Mouse (Mus musculus) brain, adult 2 months (tissue): ENCODE measurements at regions not wholly inside any gene's neighbourhood (a gene's known extent, or its start where the extent isn't known, plus 50 kb on each side); places are given as distances from the start of the nearest gene placed in this dataset.

ENCODE experiments used
- DNase-seq: peaks from one replicate; pipeline ENCODE4 v3.0.0; 2011; ENCODE audit warnings: low read depth, low spot score

DNA sequence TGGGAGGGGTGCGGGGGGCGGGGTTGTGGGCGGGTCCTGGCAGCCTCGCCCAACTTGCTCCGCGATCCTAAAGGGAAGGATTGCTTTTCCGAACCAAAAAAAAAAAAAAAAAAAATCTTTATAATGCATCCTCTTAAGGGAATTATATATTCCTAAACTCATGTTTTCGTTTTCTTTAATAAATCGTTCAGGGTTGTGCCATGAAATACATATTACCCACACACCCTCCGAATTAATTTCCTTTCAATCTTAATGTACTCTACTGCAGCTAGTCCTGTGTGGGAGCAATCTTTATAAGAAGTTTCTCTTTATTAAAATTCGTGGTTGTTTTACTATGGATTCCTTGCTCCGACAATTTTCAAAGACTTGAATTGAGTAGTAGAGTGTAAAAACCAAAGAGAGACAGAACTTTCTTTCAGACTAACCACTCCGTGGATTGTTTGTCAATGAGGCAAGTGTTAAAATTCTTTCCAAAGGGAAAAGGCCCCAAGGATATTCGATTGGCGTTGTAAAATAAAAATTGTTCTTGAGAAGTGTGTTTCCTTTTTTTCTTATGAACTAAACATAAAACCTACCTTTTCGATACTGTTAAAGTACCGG lies 253.6 kb upstream of the Nfe2l3 start:
- DNase-seq = no peak

DNA sequence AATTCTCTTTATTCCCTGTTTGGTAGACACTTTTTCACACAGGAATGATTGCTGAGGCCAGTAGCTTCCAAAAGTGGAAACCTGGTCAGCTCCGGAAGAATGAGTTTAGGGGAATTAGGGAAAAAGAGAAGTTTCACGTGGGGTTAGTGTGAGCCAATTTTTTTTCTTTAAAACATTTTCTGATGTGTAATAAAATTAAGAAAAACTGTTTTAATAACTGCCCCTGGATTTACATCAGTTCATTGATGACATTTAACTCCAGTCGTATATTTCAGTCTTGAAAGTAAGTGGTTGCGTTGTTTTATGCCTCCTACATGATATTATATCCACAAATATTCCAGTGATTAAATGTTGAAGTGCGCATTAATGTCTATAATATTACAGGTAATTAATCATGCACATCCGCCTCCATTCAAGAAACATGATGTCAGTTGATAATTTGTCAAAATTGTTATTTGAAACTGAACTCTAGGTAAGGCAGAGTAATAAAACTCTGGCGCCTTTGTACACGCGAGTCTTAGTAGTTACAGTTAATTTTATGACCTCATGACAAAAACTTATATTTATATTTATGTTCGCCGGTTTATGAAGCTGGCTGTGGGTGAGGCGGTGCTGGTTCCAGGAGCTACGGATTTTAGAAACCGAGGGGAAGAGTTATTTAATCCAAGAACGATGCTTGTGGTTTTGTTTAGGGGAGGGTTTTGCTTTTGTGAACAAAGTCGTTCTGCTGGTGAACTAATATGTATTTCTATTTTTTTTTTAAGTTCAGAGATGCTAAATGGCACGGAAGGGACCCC lies 252.5 kb upstream of the Nfe2l3 start:
- DNase-seq = no peak

DNA sequence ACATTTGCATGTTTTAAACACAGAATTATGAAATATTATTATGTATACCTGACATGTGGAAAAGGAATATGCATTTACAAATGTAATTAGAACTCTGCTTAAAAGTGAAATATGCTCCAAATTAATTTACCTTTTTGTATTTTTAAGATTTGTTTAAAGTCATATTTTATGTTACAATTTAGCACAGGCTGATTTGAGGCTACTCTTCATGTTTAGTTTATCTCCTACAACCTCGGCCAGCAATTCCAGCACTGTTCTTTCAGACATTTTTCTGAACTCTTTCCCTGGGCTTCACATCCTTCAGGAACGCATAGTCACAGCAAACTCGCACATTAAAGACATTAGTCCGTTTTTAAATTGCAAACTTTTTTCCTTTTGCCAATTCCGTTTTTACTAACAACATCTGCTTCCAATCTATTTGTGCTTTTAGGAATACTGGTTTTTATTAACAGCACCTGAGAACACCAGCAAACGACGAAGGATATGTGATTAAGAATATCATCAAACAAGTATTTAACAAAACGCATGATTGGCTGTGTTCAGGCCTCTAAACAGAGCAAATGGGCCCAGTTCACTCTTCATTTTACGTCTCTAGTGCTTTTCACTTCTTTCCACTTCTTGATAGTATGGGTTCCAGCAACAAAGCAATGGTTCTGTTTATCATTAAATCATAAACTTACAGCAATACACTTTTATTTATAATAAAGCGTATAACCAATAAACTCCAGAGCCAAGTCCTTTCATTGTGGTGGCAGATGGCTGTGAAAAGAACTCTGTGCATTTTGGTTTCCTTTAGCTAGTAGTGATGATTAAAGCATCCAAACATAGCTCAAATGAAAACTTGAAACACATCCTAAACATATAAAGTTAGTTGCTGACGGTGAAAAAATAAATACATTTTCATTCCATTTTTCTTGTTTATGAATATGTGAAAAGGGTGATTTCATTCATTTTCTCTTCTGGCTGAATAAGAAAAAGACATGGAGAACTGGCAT lies 251.3 kb upstream of the Nfe2l3 start:
- no peak for DNase-seq

DNA sequence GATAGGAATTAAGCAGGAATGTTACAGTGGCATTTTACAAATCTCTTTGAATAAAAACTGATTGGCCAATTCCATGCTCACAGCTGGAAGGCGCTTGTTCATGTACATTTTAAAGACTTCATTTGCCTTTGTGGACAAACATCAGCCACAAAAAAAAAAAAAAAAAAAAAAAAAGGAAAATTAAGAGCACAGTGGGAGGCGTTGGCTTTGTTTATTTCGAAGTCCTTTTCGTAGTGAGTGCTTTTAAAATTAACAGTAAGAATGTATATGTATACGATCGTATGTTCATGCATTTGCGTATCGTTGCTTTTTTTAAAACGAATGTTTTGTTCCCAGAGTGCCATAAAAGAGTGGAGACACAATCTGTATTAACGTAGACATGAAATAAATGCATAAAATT lies 250.6 kb upstream of the Nfe2l3 start:
- DNase-seq = no peak

DNA sequence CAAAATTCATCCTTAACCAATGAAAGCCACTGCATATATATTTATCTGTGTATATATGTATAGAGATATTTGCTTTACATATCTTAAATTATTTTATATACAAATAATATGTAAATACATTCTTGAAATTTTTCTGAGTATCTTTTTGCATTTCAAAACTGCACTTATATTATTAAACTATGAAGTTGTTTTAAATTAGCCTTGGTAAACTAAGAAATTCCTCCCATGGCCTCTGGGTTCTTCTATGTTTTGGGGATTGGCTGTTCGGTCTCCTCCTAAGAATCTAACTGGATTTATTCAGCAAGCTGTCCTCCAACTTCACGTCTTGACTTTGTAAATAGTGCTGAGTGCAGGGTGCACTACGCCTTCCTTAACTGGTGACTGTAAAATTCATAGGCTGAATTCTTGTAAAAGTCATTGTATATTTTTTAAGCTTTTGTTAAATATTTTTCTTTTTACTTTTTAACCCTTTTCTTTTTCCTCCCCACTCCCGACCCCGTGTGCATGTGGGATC lies 249.6 kb upstream of the Nfe2l3 start:
- no peak for DNase-seq

DNA sequence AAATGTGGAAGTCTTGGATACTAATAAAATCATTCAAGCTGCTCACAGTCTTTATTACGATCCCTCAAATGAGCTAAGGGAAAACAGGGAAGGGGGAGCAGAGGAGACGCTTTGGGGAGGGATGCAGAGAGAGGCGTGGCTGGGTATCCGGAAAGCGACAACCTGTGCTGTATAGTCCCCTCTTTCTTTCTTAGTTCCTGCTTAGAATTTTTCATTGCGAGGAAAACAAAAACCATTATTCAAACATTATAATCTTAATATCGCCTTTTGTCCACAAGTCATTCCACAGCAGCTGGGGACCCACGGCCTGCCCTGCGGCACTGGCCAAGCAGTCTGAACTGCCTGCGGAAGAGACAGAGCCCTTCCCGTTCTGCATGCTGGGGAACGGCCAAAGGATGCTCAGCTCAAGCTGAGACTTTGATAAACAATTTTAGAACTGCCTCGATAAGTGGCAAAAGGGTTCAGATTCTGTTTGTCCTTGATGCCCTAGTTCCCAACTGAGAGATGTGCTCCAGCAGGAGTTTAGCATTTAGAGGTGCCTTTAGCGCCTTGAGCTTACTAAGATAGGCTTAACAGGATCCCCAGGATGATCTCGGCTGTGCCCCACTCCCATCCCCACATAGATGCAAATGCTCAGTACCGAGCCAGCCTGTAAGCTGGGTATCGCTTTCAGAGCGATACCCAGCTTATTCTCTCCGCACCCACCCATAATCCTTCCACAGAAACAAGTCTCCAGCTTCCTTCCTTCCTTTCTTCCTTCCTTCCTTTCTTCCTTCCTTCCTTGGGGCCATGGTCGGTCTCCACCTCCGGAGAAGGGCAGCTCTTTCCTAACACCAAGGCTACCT lies 248.7 kb upstream of the Nfe2l3 start:
- no peak for DNase-seq

DNA sequence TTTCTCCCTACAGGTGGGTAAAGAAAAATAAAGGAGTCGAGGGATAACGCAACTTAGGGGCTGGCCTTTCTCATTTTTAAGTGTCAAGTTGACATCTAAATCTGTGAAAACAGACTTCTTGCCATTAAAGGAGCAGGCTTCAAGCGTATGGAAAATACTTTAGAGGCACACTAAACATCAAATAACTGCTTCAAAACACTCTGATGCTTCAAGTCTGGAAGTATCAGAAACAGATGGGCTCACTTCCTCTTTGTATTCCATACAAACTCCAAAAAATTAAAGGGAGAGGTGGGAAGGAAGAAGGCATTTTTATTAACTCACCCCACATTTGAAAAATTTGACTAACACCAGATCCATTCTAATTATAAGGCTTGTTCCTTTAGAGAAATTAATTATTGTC lies 248.0 kb upstream of the Nfe2l3 start:
- DNase-seq = no peak

DNA sequence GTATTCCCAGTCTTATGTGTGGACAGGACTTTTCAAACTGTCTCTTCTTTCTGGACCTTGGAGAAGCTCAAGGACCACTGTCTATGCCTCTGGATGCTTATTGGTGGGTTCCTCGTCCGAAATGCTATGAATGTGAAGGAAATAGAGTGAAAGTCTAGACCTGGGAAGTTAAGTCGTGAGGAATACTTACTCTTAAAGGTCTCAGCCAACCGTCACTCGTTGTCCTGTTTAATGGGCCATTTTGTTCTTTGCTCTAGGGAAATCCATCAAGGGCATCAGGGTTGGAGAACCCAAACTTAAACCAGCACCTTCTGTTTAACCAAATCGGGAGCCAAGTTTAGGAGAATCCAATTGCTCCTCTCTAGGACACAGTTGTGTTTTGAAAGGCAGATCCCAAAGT lies 247.3 kb upstream of the Nfe2l3 start:
- DNase-seq = no peak

DNA sequence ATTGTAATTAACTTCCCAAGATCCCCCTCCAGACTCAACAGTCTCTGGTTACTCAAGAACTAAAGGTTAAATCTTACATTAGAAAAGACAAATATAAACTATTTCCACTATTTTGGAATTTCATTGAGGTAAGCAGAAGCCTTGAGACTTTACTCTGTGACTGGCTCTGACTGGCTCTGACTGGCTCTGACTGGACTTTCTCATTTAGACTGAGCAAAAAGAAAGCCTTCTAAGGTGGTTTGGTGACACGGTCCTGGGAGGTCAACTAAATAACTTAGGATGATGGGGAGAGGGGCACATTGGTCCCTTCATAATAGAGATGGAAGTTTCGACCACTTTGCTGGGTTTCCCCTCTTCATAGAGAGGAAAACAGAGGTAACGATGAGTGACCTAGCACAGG lies 243.3 kb upstream of the Nfe2l3 start:
- DNase-seq = no peak

DNA sequence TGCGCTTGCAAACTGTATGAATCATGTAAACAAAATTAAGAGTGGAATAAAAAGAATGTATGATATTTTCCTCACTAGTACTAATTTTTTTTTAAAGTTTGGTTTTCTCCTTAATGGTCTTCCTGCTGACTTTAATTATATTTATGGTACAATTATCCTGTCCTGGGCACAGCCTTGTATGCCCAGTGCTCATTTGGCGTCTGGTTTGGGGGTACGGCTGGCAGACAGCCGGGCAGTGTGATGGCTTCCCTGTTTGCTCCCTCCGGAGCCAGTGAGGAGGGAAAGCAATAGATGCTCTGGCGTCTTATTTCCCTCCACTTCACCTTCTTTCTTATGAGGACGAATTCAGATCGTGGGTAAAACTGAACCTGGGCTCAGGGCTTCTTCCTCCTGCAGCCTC lies 239.6 kb upstream of the Nfe2l3 start:
- DNase-seq = no peak

DNA sequence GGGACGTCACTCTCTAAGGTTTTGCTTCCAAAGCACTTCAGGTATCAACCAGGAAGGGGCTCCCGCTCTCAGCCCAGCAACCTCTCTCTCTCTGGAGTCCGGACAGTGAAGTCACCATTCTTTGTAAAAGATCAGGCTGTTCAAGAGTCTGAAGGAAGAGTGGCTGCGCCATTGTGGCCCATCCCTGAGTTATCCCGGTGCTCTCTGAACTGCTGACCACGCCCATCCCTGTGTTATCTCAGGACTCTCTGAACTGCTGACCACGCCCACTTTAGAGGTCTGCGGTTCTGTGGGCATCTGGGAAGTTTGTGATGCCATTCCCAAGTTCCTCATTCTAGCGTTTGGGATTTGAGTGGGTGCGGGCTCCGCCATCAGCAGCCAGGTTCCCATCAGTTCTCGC lies 239.1 kb upstream of the Nfe2l3 start:
- no peak for DNase-seq

DNA sequence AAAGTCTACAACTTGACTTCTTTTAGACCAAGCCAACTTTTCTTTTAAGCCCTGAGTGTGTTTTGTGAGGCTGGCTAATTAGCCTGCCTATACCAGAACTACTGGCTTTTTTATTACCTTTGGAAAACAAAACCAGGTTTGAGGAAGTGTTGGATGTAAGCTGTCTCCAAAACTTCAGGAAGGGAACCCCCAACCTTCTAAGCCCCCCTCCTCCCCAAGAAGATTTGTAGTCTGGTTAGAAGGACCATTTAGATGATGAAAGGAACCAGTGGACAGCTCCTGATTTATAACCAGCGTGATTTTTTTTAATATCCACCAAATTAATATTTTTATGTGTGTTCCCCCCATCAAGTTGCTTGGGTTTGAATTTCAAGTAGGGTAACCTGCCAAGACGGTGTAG lies 236.1 kb upstream of the Nfe2l3 start:
- no peak for DNase-seq

DNA sequence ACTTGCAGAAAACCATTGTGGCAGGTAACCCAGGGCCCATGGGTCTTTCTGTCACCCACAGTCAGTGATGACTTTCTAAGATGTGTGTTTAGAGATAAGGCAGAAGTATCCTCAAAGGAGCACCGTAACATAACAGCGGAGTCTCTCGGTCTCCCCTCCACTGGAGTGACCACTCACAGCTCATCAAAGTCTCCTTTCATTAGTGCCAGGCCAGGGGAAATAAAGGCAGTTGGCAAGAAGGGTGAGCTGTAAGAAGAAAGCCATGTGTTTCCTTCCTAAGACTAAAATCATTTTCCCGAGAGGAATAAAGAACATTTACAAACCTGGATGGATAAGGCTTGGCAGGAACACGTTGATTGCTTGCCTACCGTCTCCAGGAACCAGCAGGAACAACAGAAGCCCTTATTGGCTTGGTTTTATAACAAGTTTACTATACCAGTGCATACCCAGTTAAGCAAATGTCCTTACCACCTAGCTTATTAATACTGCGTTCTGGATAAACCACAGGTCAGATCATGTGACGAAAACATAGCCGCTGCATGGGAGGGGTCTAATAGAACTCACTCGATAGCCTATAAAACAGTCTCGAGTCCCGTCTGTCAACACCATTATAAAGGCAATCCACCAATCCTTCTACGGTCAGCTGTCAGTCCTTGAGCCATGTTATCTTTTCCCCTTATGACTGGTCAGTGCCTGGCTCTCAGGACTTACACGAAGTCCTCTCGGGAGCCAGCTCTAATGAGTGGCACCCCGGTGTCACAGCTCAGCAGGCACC lies 235.3 kb upstream of the Nfe2l3 start:
- DNase-seq = no peak

DNA sequence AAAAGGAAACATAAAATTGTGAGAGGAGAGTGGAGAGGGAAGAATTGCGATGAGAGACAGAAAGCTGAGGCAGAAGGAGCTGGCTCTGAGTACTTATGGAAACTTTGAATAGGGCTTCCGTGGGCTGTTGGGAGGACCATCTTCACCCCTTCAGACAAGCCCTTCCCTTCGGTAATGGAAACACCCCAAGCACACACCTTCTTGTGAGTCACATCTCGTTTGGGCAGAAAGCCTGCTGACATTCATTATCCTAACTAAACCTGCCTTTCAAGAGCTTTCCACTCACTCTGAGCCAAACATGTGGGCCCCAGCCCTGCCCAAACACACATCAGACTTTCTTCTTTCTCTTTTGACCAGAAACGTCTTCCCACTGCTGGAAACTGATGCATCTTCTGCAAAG lies 232.3 kb upstream of the Nfe2l3 start:
- DNase-seq = no peak

DNA sequence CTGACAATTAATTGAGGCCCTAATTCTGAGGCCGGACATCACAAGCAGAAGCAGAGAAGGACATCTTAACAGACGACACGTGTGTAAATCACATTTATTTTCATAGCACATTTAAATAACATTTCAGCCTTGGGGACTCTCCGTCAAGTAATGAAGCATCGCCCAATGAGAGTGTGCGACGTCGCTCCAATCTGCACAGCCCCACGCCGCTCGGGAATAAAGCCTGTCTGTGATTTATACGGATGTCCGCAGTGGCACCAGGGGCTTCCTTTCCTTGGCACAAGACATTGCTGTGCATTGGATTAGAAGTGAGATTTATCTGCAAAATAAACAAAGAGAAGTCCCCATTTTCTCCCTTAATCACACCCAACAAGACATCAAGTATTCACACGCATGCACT lies 231.6 kb upstream of the Nfe2l3 start:
- DNase-seq = no peak

DNA sequence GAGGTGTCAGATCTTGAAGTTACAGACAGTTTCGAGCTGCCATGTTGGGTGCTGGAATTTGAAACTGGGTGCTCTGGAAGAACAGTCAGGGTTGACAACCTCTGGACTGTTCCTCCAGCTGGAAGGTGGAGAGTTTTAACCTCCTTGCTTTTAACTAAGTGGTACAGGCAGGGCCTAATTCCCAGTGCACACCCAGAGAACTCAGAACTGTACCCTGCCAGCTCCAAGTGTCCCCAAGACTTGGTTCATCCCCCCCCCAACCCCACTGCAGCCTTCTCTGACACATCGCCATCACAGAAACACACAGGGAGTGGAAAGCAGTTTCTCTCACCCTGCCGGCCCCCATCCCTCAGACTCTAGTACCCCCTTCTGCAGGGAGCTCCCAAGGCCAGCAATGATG lies 228.2 kb upstream of the Nfe2l3 start:
- no peak for DNase-seq

DNA sequence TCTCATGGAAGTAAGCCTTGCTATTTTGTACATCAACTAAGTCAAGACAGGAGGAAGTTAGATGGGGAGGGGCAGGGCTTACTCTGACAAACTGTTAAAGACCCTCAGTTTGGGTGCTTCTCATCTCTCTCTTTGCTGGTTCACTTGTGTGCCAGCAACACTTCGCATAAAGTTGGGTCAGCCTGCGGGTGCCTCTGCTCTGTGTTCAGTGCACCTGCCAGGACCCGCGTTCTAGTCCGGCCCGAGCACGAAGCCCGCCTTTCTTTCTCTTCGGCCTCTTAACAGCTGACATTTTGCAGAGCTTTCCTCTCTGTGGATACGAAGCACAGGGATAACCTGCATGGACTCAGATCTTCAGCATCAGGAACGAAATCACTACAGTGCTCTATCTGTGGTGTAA lies 227.1 kb upstream of the Nfe2l3 start:
- no peak for DNase-seq

DNA sequence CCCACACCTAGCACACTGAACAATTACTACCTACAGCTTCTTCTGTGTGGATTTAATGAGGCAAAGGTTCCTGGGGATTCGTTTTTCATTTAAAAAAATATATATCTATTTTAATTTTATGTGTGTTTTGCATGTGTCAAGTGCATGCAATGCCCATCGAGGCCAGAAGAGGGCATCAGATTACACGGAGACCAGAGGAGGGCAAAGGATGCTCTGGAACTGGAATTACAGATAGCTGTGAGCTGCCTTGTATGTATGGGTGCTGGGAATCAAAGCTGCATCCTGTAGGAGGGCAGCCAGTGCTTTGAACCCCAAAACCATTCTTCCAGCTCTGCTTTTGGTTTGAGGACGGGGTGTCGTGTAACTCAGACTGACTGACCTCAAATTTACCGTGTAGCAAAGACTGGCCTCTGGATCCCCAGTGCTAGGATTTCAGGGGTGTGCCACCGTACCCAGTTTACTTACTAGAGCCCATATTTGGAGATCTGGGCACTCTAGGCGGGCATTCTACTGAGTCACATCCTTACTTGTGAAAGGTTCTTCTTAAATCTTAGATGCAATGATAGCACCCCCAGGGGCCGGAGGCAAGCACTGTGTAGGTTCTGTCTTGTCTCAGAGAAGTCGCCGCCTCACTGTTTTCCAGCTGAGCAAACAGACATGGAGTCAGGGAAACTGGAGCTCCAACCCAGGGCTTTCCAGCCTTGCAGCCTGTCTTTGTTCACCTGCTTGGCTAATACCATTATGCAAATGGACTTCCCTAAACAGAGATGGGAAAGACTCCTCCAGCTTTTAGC lies 225.6 kb upstream of the Nfe2l3 start:
- peak; percentile 76 for DNase-seq

DNA sequence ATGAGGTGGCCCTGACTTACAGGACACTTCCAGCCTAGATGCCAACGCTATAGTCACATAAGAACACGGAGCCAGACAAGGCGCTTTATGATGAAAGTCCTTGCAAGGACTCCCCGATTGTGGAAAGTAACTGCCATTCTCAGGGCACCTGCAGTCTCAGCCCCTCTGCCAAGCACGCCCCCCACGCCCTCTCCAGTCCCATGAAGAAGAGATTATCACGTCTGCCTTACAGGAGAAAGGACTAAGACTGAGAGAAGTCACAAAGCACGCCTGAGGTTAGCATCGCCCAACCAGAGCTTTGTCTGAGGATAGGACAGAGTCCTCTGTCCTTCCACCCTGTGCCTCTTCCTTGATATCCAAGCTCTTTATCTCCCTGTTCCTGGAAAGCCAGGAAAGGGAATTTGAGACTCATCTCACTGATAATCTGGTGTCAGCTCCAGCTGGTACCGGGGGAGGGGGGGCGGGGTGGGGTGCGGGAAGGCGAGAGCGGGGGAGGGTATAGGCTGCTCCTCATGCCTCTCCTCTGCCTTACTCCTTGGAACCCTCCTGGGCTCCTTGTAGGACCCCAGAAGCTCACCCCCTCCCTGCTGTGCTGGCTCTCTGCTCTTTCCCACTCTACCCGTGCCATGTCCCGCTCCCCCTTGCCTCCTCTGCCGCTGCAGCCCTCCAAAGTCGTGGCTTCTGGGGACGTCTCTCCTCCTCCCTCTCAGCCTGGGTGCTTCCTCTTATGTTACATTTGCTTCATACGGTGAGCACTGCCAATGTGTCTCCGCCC lies 224.7 kb upstream of the Nfe2l3 start:
- no peak for DNase-seq
